Mouse (Mus musculus): Measurements from ENCODE around the gene 1520401A03Rik.

GRCm38 (mm10) chr17:23683856-23684672 lies 38.5 kb downstream of the 1520401A03Rik start, which contains the start of gene Cldn9:
- TF ChIP-seq POLR2A (IDR thresholded peaks at IDR 0.05; ENCODE audit: control insufficient read depth, low read depth, low read length), result no peak
- TF ChIP-seq CTCF (IDR thresholded peaks at IDR 0.05; ENCODE audit: control insufficient read depth, insufficient read depth, insufficient replicate concordance, low read depth, low read length), result no peak
